Mouse (Mus musculus): ENCODE data around the gene Fcer2a. TPM values are rescaled to one million over a fixed set of nuclear protein-coding genes. Genes with fewer than 3 reads are reported as not detected.

Gene Fcer2a
- polyA plus RNA-seq, 1 experiment from 2014 or later, result 0.14 TPM

- peaks cover 5% of the 10 kb centered on the region for H3K4me1 ChIP-seq (ENCODE audit: control insufficient read depth, insufficient read depth, low read length)
- no peak overlapping the region for H3K9ac ChIP-seq (ENCODE audit: low read depth, low read length)
- WGBS (ENCODE audit: insufficient replicate concordance), result 83% methylated on average over 5 of the region's 5 CpGs
- no peaks in the 10 kb centered on the region for H3K27me3 ChIP-seq (ENCODE audit: control insufficient read depth, insufficient read depth, low read length)
- H3K36me3 ChIP-seq (ENCODE audit: control insufficient read depth, insufficient read depth, low read length), result peaks cover 8% of the 10 kb centered on the region
- no peak overlapping the region for H3K27ac ChIP-seq (ENCODE audit: low read depth, low read length)
- H3K9me3 ChIP-seq (replicated peaks; ENCODE audit: control insufficient read depth, low read length), result no peaks in the 10 kb centered on the region
- no peak overlapping the region for H3K4me3 ChIP-seq (ENCODE audit: low read depth, low read length)
- ATAC-seq (replicated peaks; ENCODE audit: insufficient number of reproducible peaks, low FRiP score, low TSS enrichment), result no peak
- H3K4me2 ChIP-seq, result no peak overlapping the region
Measured at GRCm38 (mm10) chr8:3682435-3682834, 11.5 kb downstream of the Fcer2a start.

- Histone ChIP-seq H3K4me2 (no peak overlapping the region), H3K4me3 (ENCODE audit: low read depth, low read length) (no peak overlapping the region), H3K36me3 (ENCODE audit: control insufficient read depth, insufficient read depth, low read length) (peaks cover 8% of the 10 kb centered on the region), H3K27me3 (ENCODE audit: control insufficient read depth, insufficient read depth, low read length) (no peaks in the 10 kb centered on the region), H3K4me1 (ENCODE audit: control insufficient read depth, insufficient read depth, low read length) (peaks cover 7% of the 10 kb centered on the region), H3K9me3 (replicated peaks; ENCODE audit: control insufficient read depth, low read length) (no peaks in the 10 kb centered on the region), H3K27ac (ENCODE audit: low read depth, low read length) (no peak overlapping the region), H3K9ac (ENCODE audit: low read depth, low read length) (no peak overlapping the region)
- WGBS (ENCODE audit: insufficient replicate concordance), result 84% methylated on average over 5 of the region's 5 CpGs
- ATAC-seq (replicated peaks; ENCODE audit: insufficient number of reproducible peaks, low FRiP score, low TSS enrichment), result no peak
Measured at GRCm38 (mm10) chr8:3679656-3680055, 14.3 kb downstream of the Fcer2a start.

DNA sequence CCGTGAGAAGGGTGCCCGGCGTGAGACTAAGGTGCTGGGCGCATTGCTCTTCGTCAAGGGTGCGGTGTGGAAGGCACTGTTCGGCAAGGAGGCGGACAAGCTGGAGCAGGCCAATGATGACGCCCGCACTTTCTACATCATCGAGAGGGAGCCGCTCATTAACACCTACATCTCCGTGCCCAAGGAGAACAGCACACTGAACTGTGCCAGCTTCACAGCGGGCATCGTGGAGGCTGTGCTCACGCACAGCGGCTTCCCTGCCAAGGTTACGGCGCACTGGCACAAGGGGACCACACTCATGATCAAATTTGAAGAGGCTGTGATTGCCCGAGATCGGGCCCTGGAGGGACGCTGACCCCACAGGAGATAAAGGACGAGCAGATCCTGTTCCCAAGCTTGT is 14.7 kb downstream of the Fcer2a start:
- ATAC-seq (replicated peaks; ENCODE audit: insufficient number of reproducible peaks, low FRiP score, low TSS enrichment), result no peak
- Histone ChIP-seq H3K36me3 (ENCODE audit: control insufficient read depth, insufficient read depth, low read length) (peaks cover 8% of the 10 kb centered on the region), H3K9me3 (replicated peaks; ENCODE audit: control insufficient read depth, low read length) (no peaks in the 10 kb centered on the region), H3K27ac (ENCODE audit: low read depth, low read length) (no peak overlapping the region), H3K27me3 (ENCODE audit: control insufficient read depth, insufficient read depth, low read length) (no peaks in the 10 kb centered on the region), H3K9ac (ENCODE audit: low read depth, low read length) (no peak overlapping the region), H3K4me1 (ENCODE audit: control insufficient read depth, insufficient read depth, low read length) (peaks cover 7% of the 10 kb centered on the region), H3K4me3 (ENCODE audit: low read depth, low read length) (no peak overlapping the region), H3K4me2 (no peak overlapping the region)
- WGBS (ENCODE audit: insufficient replicate concordance), result 93% methylated on average over 23 of the region's 23 CpGs

- Histone ChIP-seq H3K36me3 (ENCODE audit: control insufficient read depth, insufficient read depth, low read length) (peaks cover 8% of the 10 kb centered on the region), H3K9ac (ENCODE audit: low read depth, low read length) (no peak overlapping the region), H3K27ac (ENCODE audit: low read depth, low read length) (no peak overlapping the region), H3K4me3 (ENCODE audit: low read depth, low read length) (no peak overlapping the region), H3K4me2 (no peak overlapping the region), H3K9me3 (replicated peaks; ENCODE audit: control insufficient read depth, low read length) (no peaks in the 10 kb centered on the region), H3K27me3 (ENCODE audit: control insufficient read depth, insufficient read depth, low read length) (no peaks in the 10 kb centered on the region), H3K4me1 (ENCODE audit: control insufficient read depth, insufficient read depth, low read length) (peaks cover 7% of the 10 kb centered on the region)
- 94% methylated on average over 23 of the region's 23 CpGs for WGBS (ENCODE audit: insufficient replicate concordance)
- ATAC-seq (replicated peaks; ENCODE audit: insufficient number of reproducible peaks, low FRiP score, low TSS enrichment), result no peak
Measured at GRCm38 (mm10) chr8:3678831-3679230, 15.1 kb downstream of the Fcer2a start.

DNA sequence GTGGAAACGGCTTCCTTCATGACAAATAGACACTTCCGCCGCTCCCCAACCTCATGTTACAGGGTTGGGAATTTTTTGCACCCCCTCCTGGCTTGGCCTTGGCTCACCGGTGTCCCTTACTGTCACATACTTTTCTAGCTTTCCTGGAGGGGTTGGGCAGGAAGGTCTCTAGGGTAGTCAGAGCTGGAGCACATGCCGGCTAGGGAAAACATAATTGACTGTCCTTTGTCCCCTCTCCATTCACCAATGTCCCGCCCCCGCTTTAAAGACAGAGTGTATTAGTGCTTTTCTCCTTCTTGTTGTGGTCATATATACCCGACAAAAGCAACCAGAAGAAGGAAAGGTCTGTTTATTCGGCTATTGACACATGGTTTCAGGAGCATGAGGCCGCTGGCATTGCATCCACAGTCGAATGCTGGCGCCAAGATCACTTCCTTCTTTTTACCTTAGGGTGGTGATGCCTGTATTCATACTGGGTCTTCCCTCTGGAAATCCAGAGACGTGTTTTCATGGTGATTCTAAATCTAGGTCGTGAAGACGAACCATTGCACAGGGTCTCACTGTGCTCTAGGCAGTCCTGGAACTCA is 16.9 kb downstream of the Fcer2a start:
- 6% methylated on average over 15 of the region's 15 CpGs for WGBS (ENCODE audit: insufficient replicate concordance)
- no peaks in the 10 kb centered on the region for H3K9me3 ChIP-seq (replicated peaks; ENCODE audit: control insufficient read depth, low read length)
- peak overlapping the region; percentile 90 for H3K4me2 ChIP-seq
- H3K4me3 ChIP-seq (ENCODE audit: low read depth, low read length), result peak overlapping the region; percentile 82
- H3K9ac ChIP-seq (ENCODE audit: low read depth, low read length), result peak overlapping the region; percentile 95
- H3K27ac ChIP-seq (ENCODE audit: low read depth, low read length), result peak overlapping the region; percentile 89
- peaks cover 7% of the 10 kb centered on the region for H3K4me1 ChIP-seq (ENCODE audit: control insufficient read depth, insufficient read depth, low read length)
- no peak for ATAC-seq (replicated peaks; ENCODE audit: insufficient number of reproducible peaks, low FRiP score, low TSS enrichment)
- H3K36me3 ChIP-seq (ENCODE audit: control insufficient read depth, insufficient read depth, low read length), result peaks cover 8% of the 10 kb centered on the region
- H3K27me3 ChIP-seq (ENCODE audit: control insufficient read depth, insufficient read depth, low read length), result no peaks in the 10 kb centered on the region

- H3K36me3 ChIP-seq (ENCODE audit: control insufficient read depth, insufficient read depth, low read length), result peaks cover 8% of the 10 kb centered on the region
- peak; percentile 85 for ATAC-seq (replicated peaks; ENCODE audit: insufficient number of reproducible peaks, low FRiP score, low TSS enrichment)
- no peaks in the 10 kb centered on the region for H3K27me3 ChIP-seq (ENCODE audit: control insufficient read depth, insufficient read depth, low read length)
- no peaks in the 10 kb centered on the region for H3K9me3 ChIP-seq (replicated peaks; ENCODE audit: control insufficient read depth, low read length)
- 2% methylated on average over 61 of the region's 61 CpGs for WGBS (ENCODE audit: insufficient replicate concordance)
- H3K4me3 ChIP-seq (ENCODE audit: low read depth, low read length), result peak within 1 kb of the TSS; percentile 82
- H3K4me2 ChIP-seq, result peak within 1 kb of the TSS; percentile 90
- peak within 1 kb of the TSS; percentile 95 for H3K9ac ChIP-seq (ENCODE audit: low read depth, low read length)
- H3K27ac ChIP-seq (ENCODE audit: low read depth, low read length), result peak within 1 kb of the TSS; percentile 89
- H3K4me1 ChIP-seq (ENCODE audit: control insufficient read depth, insufficient read depth, low read length), result peaks cover 7% of the 10 kb centered on the region
Measured at GRCm38 (mm10) chr8:3676131-3676992, 17.6 kb downstream of the Fcer2a start, which contains the start of gene Trappc5. TSS of gene Trappc5 (plus strand) at chr8:3676299.

GRCm38 (mm10) chr8:3674671-3675070 is 19.3 kb downstream of the Fcer2a start:
- Histone ChIP-seq H3K27me3 (ENCODE audit: control insufficient read depth, insufficient read depth, low read length) (no peaks in the 10 kb centered on the region), H3K4me2 (no peak overlapping the region), H3K27ac (ENCODE audit: low read depth, low read length) (no peak overlapping the region), H3K9me3 (replicated peaks; ENCODE audit: control insufficient read depth, low read length) (no peaks in the 10 kb centered on the region), H3K4me1 (ENCODE audit: control insufficient read depth, insufficient read depth, low read length) (peaks cover 7% of the 10 kb centered on the region), H3K36me3 (ENCODE audit: control insufficient read depth, insufficient read depth, low read length) (peaks cover 6% of the 10 kb centered on the region), H3K9ac (ENCODE audit: low read depth, low read length) (no peak overlapping the region), H3K4me3 (ENCODE audit: low read depth, low read length) (no peak overlapping the region)
- no peak for ATAC-seq (replicated peaks; ENCODE audit: insufficient number of reproducible peaks, low FRiP score, low TSS enrichment)
- WGBS (ENCODE audit: insufficient replicate concordance), result 54% methylated on average over 3 of the region's 3 CpGs

DNA sequence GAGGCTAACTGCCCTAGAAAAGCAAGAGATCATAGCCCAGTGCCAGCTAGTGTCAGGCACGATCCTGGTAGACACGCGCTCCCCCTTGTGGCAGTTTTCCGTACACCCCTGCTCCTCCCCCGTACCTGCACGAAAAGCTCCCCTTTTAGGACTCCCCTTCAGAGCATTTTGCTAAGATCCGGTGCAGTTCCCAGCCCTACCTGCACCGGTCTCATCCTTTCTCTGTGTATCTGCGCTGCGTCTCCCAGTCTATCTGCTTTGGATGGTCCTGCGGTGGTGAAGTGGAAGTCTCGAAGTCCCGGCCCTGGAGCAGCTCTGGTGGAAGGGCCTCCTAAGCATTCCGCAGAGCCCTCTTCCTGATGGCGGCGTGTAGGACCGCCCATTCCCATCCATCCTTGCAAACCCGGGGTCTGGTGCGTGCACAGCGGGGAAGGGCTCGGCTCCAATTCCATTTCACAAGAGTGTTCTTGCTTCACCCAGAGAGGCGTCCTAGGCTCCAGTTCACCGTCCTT is 21.9 kb downstream of the Fcer2a start, which contains the start of gene Fcor:
Fcor (minus strand) TSS at position 383 of the 512 bp plus-strand sequence.
- H3K27me3 ChIP-seq (ENCODE audit: control insufficient read depth, insufficient read depth, low read length), result no peaks in the 10 kb centered on the region
- peak within 1 kb of the TSS; percentile 79 for H3K4me2 ChIP-seq
- 1% methylated on average over 23 of the region's 23 CpGs for WGBS (ENCODE audit: insufficient replicate concordance)
- H3K27ac ChIP-seq (ENCODE audit: low read depth, low read length), result peak within 1 kb of the TSS; percentile 64; the same call in 1 of the 2 replicates
- peak within 1 kb of the TSS; percentile 73 for H3K9ac ChIP-seq (ENCODE audit: low read depth, low read length)
- no peaks in the 10 kb centered on the region for H3K9me3 ChIP-seq (replicated peaks; ENCODE audit: control insufficient read depth, low read length)
- no peaks in the 10 kb centered on the region; the same call in 1 of the 2 replicates for H3K4me1 ChIP-seq (ENCODE audit: control insufficient read depth, insufficient read depth, low read length)
- H3K4me3 ChIP-seq (ENCODE audit: low read depth, low read length), result peak within 1 kb of the TSS; percentile 55
- no peaks in the 10 kb centered on the region for H3K36me3 ChIP-seq (ENCODE audit: control insufficient read depth, insufficient read depth, low read length)
- ATAC-seq (replicated peaks; ENCODE audit: insufficient number of reproducible peaks, low FRiP score, low TSS enrichment), result peak; percentile 66

All from heart, embryonic 11.5 days (tissue).